Mouse (Mus musculus) heart, adult 2 months (tissue): ENCODE measurements around the gene Bbip1.

ENCODE experiments used
- CTCF ChIP-seq: fragments of 200-600 bp; IDR thresholded peaks from 2 replicates; pipeline ENCODE4 v1.8.1; 2022; ENCODE audit warnings: antibody characterized with exemption, mild to moderate bottlenecking, moderate library complexity
- EP300 ChIP-seq: fragments of 200-500 bp; IDR thresholded peaks from 2 replicates; pipeline ENCODE4 v1.6.1; 2011; ENCODE audit warnings: low read depth, low read length, control low read depth; ENCODE audit not compliant: insufficient read depth
- POLR2A ChIP-seq: fragments of 200-500 bp; IDR thresholded peaks from 2 replicates; pipeline ENCODE4 v1.6.1; 2011; ENCODE audit warnings: mild to moderate bottlenecking, low read depth, low read length, control low read depth; ENCODE audit not compliant: insufficient read depth

DNA sequence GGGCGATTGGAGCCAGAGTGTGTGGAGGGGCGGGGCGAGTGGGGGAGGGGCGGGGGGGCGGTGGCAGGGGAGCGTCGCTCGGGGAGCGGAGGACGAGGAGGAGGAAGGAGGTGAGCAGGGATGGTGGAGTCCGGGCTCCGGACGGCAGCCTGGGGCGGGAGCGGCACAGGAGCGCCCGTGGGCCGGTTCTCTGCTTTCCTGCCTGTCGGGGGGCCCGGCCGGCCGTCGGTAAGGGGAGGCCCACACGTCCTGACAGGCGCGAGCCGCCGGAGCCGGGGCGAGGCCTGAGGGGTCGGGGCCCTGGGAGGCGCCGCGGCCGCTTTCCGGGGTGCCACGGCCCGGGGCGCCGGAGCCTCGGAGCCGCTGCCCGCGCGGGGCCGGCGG is 351 bp upstream of the Bbip1 start:
- TF ChIP-seq POLR2A (peak; percentile 49; the same call in 1 of the 2 replicates), CTCF (no peak), EP300 (no peak)
